Mouse (Mus musculus) lung, postnatal 10 days (tissue): Measurements from ENCODE around the gene Mthfs.
A peak's percentile ranks its signal among the peaks of the same experiment; 100 is the strongest.
"Not testable (repeated sequence)": the region's sequence is repeated elsewhere in the genome, so short reads cannot be mapped to it uniquely, and the experiment has no call there.

ENCODE experiments used
- DNase-seq: peaks from one replicate; pipeline ENCODE4 v3.0.0; 2021

The Mthfs gene

DNA sequence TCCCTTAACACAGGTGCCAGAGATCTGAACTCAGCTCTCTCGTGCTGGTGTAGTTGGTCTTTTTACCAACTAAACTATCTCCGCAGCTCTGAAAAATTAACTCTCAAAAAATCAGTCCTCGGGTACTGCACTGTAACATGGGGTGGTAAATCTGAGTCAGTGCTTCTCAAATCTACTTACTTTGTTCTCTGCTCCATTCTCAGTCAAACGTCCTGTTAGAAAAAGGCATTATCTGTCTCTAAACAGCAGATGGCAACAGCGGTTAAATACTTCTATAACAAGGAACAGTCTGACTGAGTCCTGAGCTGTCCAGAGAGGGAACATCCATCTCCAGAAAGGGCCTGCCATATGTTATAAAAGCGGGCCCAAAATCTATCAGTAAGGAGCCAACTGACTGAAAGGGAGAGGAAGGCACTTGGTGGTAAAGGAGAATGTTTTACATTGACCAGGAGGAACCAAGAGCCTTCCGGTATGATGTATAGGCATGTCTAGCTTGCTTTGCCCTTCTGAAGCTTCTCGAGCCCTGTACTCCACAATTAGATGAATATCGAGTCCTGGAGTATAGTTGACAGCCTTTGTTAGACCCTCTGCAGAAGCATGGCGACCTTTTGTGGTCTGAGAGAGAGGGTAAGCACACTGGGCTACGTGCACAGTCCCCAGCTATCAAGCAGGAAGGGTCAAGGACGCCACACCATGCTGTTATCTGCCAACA is at the start of gene Mthfs:
Gene Mthfs, plus strand, starts transcription at position 324 of the 712 bp plus-strand sequence.
- not testable (repeated sequence) for DNase-seq

DNA sequence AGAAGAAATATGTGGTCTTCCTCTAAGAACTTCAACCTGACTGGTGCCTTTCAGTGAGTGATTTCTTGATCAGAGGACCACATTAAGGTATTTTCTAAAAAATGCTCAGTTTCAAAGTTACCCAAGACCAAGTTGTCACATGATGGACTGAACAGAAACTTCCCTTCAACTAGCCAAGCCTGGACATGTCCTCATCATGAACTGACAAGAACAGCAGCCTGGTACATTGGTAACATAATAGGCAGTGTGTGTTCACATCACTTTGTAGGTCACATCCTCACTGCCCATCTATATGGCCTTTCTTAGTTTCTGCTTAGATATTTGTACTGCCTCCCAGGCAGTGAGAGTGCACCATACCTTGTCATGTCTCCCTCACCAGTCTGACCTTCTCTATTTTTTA is 37.9 kb upstream of the Mthfs start:
- not testable (repeated sequence) for DNase-seq

DNA sequence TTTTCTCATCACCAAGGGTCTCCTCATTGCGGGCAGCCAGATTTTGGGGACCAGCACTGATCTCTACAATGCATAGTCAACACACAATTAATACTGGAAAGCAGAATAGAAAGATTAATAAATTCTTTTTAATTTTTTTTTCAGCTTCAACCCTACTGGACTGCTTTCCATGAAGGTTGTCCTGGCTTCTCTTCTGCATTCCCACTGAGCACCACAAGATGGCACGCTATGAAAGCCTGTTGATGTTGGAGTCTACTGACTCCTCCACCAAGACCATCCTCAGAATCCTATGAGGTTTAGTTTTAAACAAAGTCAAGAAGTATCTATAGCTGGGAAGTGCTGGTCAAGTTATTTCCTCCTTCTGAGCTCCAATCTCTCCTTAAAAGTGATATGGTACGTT is 31.6 kb upstream of the Mthfs start:
- DNase-seq: peak; percentile 88

DNA sequence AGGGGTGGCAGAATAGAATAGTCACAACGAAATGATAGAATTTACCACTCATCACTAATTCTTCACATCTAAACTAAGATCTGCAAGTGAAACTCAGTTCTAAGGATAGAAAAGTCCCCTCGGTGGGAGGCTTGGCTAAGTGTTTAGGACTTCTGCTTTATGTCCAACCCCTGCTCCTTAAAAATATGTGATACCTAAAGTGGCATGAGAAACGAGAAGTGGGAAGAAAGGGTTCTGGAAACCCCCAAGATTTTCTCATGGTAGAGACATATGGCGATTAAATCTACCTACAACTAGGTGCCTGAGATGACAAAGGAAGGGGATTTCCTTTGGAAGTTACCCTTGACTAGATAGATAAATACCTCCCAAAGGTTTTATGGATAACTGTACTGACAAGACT is 31.0 kb upstream of the Mthfs start:
- DNase-seq: not testable (repeated sequence)

DNA sequence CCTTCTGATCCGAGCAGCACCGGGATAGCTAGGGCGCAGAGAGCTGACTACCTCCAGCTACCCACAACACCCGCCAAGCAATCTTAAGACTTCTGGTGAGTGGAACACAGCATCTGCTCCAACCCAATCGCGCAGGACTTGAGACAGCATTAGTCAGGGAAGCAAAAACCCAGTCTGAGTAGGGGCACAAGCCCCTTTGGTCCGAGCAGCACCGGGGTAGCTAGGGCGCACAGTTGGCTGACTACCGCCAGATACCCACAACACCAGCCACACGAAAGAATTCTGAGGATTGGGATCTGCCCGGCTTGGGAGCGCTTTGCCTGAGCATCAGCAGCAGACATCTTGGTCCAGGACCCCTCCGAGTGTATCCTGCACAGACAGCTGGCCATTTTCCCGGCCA is 23.5 kb upstream of the Mthfs start:
- not testable (repeated sequence) for DNase-seq

DNA sequence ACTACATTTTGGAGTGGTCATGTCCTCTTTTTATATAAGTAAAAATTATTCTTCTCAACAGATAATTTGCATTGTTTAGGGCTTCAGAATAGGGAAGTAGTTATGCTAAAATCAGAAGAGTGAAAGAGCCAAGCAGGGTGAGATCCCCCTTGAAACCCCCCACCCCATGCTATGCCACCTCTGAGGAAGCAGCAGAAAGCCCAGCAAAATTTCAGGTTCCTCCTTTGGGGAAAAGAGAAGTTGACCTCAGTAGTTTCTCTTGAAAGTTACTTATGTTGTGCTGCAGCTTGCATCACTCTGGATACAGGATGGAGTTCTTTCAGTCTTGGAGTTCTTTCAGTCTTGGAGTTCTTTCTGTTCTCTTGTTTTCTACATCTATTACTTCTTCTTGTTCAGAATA is 15.0 kb upstream of the Mthfs start:
- not testable (repeated sequence) for DNase-seq

DNA sequence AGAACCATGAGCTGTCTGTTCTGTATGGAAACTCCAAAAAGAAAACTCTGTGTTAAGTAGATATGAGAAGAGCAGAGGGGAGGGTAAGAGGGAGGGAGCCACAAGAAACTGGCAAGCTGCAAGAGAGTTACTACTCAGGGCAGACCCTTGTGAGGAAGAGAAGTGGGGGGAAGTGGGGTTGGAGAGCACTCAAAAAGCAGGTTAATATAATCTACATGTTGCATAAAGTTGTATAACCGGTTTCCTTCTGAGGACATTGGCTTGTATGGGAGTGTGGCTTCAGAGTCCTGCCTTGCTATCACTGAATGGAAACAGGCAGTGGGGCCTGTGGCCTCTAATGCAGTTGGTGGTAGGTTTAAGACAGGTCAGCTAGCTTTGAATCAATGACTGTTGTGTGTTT is 13.0 kb upstream of the Mthfs start:
- DNase-seq: peak; percentile 77

DNA sequence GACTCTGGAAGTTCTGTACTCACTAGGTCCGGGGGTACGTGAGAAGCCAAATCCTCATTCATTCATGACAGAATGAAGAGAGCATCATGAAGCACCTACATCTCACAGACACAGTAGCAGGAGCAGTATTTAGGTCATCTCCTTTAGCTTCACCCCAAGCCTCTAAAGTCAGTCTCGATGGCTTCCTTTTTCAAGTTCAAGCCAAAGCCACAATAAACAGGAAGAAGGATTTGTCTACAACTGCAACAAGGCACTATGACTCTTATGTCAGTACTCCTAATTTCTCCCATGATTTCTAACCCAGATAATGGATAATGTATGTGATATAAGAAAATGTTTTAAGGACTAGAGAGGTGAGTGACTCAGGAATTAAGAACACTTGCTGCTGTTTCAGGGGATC is 12.1 kb upstream of the Mthfs start:
- not testable (repeated sequence) for DNase-seq

DNA sequence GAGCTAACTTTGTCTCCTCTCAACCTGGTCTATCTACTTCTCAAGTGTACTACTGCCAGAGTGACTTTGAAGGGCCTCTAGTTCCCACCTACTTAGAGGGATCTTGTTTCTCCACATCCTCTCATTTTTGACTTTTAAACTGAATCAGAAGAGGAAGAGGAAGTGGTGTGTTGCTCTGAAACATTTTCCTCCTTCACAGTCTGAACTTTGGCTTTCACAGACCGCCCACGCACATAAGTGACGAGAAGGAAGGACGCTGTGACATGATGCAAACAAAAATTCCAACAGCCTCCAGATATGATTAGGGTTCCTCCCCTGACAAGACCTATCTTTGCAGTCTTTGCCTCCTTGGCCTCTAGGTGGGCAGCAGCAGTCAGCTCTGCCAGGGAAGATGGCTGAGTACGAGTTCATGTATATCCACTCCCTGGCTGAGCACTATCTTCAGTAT is 11.5 kb upstream of the Mthfs start, which contains the start of the genes Bcl2a1b and Gm29094:
Gene Bcl2a1b, plus strand, starts transcription at position 241 of the 448 bp plus-strand sequence.
Gene Gm29094, plus strand, starts transcription at position 411 of the 448 bp plus-strand sequence.
- DNase-seq: peak; percentile 29

DNA sequence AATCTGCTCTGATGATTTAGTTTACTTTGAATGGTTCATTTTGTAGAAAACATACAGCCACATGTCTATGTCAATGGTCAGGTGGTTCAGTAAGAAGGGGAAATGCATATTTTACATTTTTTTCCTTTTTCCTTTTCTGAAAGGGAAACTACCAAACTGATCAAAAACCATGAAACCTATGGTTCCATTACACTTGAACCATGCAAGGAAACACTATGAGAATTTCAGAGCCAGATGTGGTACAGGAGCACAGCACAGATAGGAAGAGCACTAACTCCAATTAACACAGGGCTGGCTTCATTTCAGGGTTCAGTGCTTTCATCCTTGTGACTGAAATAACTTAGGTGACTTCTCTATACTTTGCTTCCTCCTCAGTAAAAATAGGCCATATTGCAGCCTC is 8.2 kb upstream of the Mthfs start:
- not testable (repeated sequence) for DNase-seq

DNA sequence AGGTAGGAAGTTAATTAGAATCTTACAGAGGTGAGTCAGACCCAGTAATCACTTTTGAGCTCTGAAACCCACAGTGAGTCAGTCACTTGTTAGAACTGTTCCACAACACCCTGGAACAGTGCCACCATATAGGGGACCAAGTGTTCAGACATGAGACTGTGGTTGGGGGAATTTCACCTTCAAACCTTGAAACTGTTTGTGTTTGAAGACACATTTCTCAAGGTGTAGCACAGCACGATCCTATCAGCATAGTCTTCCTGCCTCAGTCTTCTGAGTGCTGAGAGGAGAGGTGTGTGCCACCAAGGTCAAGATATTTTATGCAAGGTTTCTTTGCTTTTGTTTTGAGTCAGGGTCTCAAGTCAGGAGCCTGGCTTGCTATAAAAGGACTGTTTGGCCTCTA is 1.5 kb upstream of the Mthfs start:
- not testable (repeated sequence) for DNase-seq

DNA sequence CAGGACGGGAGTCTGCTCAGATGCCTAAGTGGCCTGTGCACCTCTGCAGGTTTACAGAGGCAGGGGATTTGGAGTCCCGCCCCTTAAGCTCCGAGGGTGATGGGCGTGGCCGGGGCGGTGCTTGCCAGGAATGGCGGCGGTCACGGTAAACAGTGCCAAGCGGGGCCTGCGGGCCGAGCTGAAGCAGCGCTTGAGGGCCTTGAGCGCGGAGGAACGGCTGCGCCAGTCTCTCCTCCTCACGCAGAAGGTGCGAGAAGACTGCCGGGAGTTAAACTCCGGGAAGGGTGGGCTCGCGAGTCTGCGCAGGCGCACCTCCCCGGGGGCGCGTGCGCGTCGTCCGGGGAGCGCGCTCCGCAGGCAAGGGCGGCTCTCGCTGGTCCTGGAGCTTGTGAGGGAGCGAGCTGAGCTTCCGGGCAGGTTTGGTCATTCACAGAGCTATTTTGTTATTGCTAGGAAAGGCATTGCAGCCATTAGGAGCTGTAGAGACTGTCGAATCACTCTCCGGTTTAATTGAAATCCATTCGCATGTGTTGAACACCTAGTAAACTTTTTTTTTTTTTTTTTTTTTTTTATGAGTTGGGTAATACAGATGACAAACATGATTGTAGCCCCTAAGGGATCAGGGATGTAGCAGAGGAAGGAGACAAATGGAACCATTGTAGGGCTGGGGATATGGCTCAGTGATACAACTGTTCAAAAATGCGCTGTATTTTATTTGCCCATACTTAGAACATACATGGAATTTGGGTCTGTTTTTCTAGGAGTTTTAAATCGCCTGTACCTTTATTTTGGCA is 786 bp downstream of the Mthfs start:
- peak; percentile 87 for DNase-seq

DNA sequence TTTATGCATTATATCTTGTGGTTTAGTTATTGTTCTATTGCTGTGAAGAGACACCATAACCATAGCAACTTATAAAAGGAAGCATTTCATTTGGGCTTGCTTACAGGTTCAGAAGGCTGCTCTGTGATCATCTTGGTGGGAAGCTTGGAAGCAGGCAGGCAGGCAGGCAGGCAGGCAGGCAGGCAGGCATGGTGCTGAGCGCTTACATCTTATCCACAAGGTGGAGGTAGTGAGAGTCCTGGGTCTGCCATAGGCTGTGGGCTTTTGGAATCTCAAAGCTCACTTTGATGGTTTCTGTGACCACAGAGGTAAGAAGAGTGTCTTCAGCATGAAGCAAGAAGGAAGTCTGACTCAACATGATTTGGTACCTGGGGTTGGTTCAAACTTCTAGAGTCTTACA is 2.0 kb downstream of the Mthfs start:
- DNase-seq: peak; percentile 56

DNA sequence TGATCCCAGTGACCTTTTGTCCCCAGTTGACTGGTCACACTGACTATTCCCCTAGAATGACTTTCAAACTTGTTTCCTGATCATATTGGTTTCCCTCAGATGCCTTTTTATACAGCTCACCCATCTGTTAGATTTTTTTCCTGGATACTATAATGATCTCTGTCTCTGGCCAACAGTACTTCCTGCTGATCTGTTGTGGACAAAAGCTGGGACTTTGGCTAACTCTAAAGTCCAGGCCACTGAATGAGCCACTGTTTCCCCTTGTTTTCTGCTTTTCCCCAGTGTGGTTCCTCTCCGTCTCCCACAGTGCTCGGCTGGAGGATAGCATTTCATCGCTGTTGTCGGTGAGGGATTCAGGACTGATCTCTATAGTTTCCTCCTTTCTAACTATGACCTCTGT is 7.7 kb downstream of the Mthfs start:
- not testable (repeated sequence) for DNase-seq

DNA sequence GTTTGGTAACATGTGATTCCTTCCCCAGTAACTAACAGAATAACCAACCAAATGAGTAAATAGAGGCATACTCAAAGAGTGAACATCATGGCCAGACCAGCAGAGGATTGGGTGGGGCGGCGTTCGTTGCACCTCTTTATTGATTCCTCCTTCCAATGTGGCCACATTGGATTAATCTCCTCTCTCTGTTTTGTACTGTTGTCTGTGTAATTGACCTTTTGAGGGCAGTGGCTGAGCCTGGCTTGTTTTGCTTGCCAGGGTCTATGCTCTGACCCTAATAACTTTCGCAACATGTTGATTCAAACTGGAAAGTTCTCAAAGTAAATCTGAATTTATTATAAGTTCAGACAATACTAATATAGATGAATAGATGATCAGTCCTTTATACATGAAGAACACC is 9.2 kb downstream of the Mthfs start:
- not testable (repeated sequence) for DNase-seq

DNA sequence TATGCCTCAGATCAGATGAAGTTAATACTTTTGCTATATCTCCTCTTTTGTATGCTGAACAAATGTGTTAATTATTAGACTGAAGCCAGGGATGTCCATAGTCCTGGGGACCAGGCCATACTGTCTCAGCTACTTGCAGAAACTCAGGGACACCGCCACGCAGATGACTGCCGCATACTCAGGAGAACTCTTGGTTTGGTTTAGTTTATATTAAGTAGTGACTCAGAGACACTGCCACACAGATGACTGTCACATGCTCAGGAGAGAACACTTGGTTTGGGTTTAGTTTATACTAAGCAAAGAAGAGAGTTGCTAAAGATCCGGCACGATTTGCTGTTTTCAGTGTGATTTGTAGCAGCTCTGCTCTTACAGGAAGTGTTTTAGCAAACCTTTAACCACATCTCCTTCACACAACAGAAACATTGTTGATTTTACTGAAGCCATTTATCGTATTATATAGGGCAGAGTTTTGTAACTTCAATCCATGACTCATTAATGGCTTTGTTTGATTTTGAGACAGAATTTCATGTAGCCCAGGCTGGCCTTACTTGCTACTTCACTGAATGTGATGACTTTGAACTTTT is 10.3 kb downstream of the Mthfs start:
- DNase-seq: not testable (repeated sequence)

DNA sequence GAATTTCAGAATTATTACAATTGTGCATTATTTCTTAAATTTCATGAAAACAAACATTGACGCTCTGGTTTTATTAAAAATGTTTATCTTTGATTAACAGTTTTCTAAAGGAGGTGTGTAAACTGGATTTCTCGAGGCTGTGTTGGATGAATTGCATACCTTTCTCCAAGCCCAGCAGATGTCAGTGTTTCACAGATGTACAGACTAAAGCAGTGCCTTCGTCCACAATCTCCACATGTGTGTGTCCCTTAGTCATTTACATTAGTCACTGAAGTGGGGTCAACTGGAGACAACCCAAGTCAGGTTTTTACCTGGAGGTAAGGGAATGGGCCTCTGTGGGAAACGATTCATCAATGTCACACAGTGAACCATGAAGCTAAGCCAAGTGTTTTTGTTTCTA is 15.6 kb downstream of the Mthfs start:
- DNase-seq: no peak

DNA sequence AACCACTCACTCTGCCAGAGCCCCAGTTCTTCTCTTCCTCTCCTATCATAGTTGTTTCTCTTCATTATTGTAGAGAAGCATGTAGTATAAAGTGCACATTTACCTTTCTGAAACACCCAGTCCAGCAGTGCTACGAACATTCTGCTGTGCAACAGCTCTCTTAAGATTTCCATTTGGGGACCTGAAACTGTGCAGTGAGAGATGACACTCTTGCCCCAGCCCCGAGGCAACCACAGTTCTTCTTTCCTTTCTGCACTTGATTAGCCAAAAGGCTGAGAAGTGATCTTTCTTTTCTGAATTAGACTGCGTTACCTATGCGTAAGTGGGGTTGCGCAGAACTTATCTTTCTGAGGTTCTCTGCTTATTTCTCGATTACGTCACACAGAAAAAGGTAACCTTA is 17.6 kb downstream of the Mthfs start:
- DNase-seq: no peak

DNA sequence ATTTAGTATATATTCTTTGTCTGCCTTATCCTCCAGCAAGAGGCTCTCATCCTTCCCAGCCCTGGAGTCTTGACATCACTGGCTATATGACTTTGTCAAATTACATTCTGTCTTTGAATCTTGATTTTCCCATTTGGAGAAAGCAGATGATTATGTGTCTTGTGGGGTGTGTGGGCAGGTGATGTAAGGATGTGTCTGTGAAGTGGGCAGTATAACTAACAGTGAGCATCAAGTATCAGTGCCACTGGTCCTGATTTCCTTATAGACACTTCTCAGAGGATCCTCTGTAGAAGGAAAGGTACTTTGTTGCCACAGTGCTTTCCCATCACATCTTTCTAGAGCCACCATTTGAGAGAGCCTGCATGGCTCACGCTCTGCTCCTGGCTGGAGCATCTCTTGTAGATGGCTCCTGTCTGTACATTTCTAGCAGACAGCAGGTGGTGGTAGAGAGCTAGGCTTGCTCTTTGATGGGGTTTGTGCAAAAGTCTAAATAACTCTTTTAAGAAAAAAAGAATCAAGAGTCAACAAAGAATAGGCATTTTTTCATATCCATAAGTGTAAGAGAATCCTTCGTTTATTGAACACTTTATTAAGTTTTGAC is 20.5 kb downstream of the Mthfs start:
- peak; percentile 54 for DNase-seq

DNA sequence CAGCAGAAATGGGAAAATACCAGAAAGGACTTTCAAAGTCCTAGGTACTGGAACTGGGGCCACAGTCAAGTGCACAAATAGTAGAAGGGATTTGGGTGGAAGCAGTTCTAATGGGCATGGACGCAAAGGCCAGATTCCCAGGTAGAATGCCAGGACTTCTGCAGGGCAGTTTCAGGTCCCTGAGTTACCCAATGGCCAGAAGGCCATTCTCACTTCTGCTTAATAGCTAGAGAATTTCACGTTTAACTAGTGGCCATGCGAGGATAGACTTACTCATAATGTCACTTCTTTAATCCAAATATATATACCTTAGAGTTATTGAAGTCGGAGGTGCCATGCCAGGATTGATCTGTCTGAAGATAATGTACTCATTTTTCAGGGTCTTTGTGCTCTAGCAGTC is 26.7 kb downstream of the Mthfs start:
- DNase-seq: not testable (repeated sequence)

DNA sequence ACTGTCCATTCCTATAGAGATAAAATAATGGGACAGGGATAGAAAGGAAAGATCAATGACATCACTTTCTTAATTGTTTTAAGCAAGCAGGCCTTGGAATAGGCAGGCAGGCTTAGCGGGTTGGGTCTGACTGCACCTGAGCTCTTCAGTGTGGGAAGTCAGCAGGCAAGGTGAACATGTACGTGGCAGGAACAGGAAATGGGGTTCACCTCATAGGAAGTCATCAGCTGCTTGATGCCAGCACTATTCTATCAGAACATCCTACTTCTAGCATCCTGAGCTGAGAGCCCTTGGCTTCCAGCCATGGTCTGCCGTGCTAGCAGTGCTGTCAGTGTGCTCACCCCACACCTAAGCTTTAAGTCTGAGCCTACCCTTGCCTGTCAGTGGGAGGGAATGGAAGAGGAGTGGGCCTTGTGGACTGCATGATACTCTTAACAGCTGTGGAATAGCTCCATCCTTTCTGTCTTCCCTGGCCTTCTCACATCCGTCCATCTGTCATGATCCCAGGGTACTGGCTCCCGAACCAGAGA is 28.6 kb downstream of the Mthfs start:
- not testable (repeated sequence) for DNase-seq

DNA sequence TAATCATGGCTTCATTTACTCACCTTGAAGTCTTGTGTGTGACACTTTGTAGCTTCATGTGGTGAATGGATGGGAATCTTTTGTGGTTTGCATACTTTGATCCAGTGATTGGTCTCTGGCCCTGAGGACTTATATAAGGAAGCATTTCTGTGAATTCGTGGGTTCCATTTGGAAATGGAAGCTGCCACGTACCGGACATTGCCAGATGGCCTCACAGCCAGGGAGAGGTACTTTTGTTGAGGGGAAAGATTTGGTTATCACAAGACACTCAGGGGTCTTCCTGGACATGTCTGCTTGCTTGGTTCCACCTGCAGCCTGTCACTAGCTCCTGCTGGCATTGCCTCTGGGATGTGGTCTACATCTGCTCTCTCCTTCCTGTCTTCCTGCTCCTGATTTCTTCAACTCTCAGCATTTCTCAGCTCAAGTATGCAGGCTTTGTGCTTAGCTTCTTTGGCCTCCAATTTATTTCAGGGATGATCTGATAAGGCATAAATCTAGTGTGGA is 30.1 kb downstream of the Mthfs start:
- not testable (repeated sequence) for DNase-seq

DNA sequence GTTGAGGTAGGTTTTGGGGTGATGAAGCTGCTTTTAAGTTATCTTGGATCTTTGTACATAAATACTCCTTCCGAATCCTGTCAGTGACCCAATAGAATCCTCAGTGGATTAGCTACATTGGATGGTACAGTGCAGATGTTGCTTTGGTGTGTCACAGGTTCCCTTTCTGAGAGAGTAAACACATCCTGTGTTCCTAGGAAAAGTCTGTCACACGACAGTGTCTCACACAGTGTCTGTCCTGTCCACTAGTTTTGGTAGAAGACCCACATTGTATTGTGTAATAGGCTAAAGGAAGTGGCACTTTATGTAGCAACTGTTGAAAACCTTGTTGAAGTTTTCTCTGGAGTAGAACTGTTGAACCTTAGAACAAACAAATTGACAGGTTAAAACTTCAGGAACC is 42.9 kb downstream of the Mthfs start:
- DNase-seq: no peak
